Mouse (Mus musculus): ENCODE measurements at regions not wholly inside any gene's neighbourhood (a gene's known extent, or its start where the extent isn't known, plus 50 kb on each side); places are given as distances from the start of the nearest gene placed in this dataset.
A peak's percentile ranks its signal among the peaks of the same experiment; 100 is the strongest.

- 56% methylated on average over 2 of the region's 2 CpGs for WGBS
- no peak overlapping the region for H3K4me3 ChIP-seq (ENCODE audit: low read length)
Measured at GRCm38 (mm10) chr7:70029311-70029710, 337.2 kb downstream of the Nr2f2 start.

DNA sequence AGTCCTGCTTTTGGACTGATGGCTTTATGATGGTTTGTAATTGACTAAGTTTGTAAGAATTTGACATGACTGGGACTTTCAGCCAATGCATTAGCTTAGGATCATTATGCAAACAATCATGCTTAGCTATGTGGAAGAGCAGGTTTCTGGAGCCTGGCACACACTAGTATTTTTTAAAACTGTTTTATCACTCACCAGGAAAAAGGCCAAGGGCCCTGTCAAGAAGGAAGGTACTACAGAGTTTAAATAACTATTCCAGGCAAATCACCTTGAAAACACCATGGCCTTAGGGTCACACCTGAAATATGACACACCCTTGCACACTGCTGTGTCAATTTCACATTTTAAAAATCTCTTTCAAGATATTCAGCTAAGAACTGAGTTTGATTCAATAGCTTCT lies 341.0 kb downstream of the Nr2f2 start:
- no peaks in the 10 kb centered on the region for H3K4me1 ChIP-seq (ENCODE audit: control insufficient read depth, insufficient read depth, low read length)
- no peaks in the 10 kb centered on the region for H3K9me3 ChIP-seq (replicated peaks; ENCODE audit: control insufficient read depth, low read length)
- no peak overlapping the region for H3K27ac ChIP-seq (ENCODE audit: low read length)
- no peak for ATAC-seq (replicated peaks; ENCODE audit: extremely low read depth, insufficient read depth, low FRiP score)
- H3K36me3 ChIP-seq (ENCODE audit: control insufficient read depth, insufficient read depth): no peaks in the 10 kb centered on the region
- no peaks in the 10 kb centered on the region for H3K27me3 ChIP-seq (ENCODE audit: control insufficient read depth, insufficient read depth, low read length)
- no peak overlapping the region for H3K4me2 ChIP-seq (ENCODE audit: low read depth, low read length)
- no peak overlapping the region for H3K4me3 ChIP-seq (ENCODE audit: low read length)
- H3K9ac ChIP-seq (ENCODE audit: low read length): no peak overlapping the region

More at GRCm38 (mm10) chr7:70029311-70029710, 337.2 kb downstream of the Nr2f2 start:
- Histone ChIP-seq H3K36me3 (ENCODE audit: control insufficient read depth, insufficient read depth) (no peaks in the 10 kb centered on the region), H3K4me2 (ENCODE audit: low read depth, low read length) (no peak overlapping the region), H3K4me1 (ENCODE audit: control insufficient read depth, insufficient read depth, low read length) (no peaks in the 10 kb centered on the region), H3K9me3 (replicated peaks; ENCODE audit: control insufficient read depth, low read length) (no peaks in the 10 kb centered on the region), H3K9ac (ENCODE audit: low read length) (no peak overlapping the region), H3K27me3 (ENCODE audit: control insufficient read depth, insufficient read depth, low read length) (no peaks in the 10 kb centered on the region), H3K27ac (ENCODE audit: low read length) (no peak overlapping the region)
- no peak for ATAC-seq (replicated peaks; ENCODE audit: extremely low read depth, insufficient read depth, low FRiP score)

GRCm38 (mm10) chr7:70016611-70017010 lies 349.9 kb downstream of the Nr2f2 start:
- H3K27me3 ChIP-seq (ENCODE audit: control insufficient read depth, insufficient read depth, low read length): no peaks in the 10 kb centered on the region
- no peak overlapping the region for H3K27ac ChIP-seq (ENCODE audit: low read length)
- no peaks in the 10 kb centered on the region for H3K9me3 ChIP-seq (replicated peaks; ENCODE audit: control insufficient read depth, low read length)
- H3K4me1 ChIP-seq (ENCODE audit: control insufficient read depth, insufficient read depth, low read length): no peaks in the 10 kb centered on the region
- H3K4me2 ChIP-seq (ENCODE audit: low read depth, low read length): no peak overlapping the region
- no peak overlapping the region for H3K4me3 ChIP-seq (ENCODE audit: low read length)
- no peak overlapping the region for H3K9ac ChIP-seq (ENCODE audit: low read length)
- no peaks in the 10 kb centered on the region for H3K36me3 ChIP-seq (ENCODE audit: control insufficient read depth, insufficient read depth)
- ATAC-seq (replicated peaks; ENCODE audit: extremely low read depth, insufficient read depth, low FRiP score): no peak

GRCm38 (mm10) chr7:70003200-70003986 lies 363.1 kb downstream of the Nr2f2 start:
- WGBS: 77% methylated on average over 8 of the region's 8 CpGs
- Histone ChIP-seq H3K4me2 (ENCODE audit: low read depth, low read length) (no peak overlapping the region), H3K27ac (ENCODE audit: low read length) (no peak overlapping the region), H3K27me3 (ENCODE audit: control insufficient read depth, insufficient read depth, low read length) (no peaks in the 10 kb centered on the region), H3K4me1 (ENCODE audit: control insufficient read depth, insufficient read depth, low read length) (no peaks in the 10 kb centered on the region), H3K9me3 (replicated peaks; ENCODE audit: control insufficient read depth, low read length) (no peaks in the 10 kb centered on the region), H3K36me3 (ENCODE audit: control insufficient read depth, insufficient read depth) (no peaks in the 10 kb centered on the region), H3K4me3 (ENCODE audit: low read length) (no peak overlapping the region), H3K9ac (ENCODE audit: low read length) (no peak overlapping the region)
- no peak for ATAC-seq (replicated peaks; ENCODE audit: extremely low read depth, insufficient read depth, low FRiP score)

DNA sequence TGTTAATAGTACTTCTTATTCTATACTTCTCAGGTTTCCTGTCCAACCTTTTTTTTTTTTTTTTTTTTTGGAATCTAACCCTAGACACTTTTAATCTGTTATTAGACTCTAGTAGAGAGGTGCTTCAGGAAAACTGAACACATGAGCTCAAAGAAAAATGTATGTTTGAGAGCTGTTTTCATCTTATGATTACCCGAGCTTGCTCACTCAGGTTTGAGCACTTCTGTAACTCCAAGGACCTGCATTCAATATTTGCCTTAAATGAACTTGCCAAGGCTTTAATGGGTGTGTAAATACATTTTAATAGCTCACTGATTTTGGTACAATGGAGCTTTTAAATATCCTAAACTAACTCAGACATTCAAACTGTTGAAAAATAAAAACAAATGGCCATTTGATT lies 367.8 kb downstream of the Nr2f2 start:
- Histone ChIP-seq H3K27me3 (ENCODE audit: control insufficient read depth, insufficient read depth, low read length) (no peaks in the 10 kb centered on the region), H3K4me1 (ENCODE audit: control insufficient read depth, insufficient read depth, low read length) (no peaks in the 10 kb centered on the region), H3K9me3 (replicated peaks; ENCODE audit: control insufficient read depth, low read length) (no peaks in the 10 kb centered on the region), H3K36me3 (ENCODE audit: control insufficient read depth, insufficient read depth) (no peaks in the 10 kb centered on the region), H3K27ac (ENCODE audit: low read length) (no peak overlapping the region), H3K4me2 (ENCODE audit: low read depth, low read length) (no peak overlapping the region), H3K4me3 (ENCODE audit: low read length) (no peak overlapping the region), H3K9ac (ENCODE audit: low read length) (no peak overlapping the region)
- no peak for ATAC-seq (replicated peaks; ENCODE audit: extremely low read depth, insufficient read depth, low FRiP score)
- 55% methylated on average over 1 of the region's 1 CpGs for WGBS

DNA sequence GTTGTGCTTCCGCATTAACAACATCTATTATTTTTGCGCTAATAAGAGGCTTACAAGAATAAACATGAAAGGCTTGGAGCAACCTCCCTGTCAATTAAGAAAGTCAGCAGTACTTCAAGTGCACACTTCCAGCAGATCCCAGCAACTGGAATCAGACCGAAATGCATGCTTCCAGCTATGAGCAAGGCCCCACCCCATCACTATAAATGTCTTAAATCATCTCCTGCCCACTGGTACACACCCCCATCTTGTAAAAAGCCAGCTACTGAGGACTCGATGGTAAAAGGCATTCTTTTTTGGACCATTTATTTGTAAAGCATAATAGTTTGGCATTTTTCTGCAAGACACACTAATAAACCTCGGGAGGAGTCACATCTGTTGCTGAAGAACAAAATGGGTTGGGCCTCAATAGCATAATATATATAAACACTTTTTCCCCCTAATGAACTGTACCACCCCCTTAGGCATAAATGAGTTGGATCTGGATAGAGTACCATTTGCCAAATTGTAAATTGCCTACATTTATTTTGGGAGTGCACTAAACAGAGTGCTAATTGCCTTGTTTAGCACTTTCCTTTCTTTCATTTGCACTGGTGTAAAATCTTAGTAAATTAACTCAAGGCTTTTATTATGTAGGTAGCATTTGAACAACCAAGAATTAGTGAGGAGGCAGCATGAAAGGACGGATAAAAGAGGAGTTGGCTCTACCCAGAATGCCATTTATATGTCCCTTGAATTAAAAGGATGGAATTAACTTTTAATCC lies 371.8 kb downstream of the Nr2f2 start:
- no peak for ATAC-seq (replicated peaks; ENCODE audit: extremely low read depth, insufficient read depth, low FRiP score)
- H3K4me1 ChIP-seq (ENCODE audit: control insufficient read depth, insufficient read depth, low read length): no peaks in the 10 kb centered on the region
- no peak overlapping the region for H3K9ac ChIP-seq (ENCODE audit: low read length)
- H3K9me3 ChIP-seq (replicated peaks; ENCODE audit: control insufficient read depth, low read length): no peaks in the 10 kb centered on the region
- H3K27ac ChIP-seq (ENCODE audit: low read length): no peak overlapping the region
- H3K4me3 ChIP-seq (ENCODE audit: low read length): no peak overlapping the region
- WGBS: 84% methylated on average over 6 of the region's 6 CpGs
- H3K36me3 ChIP-seq (ENCODE audit: control insufficient read depth, insufficient read depth): no peaks in the 10 kb centered on the region
- H3K27me3 ChIP-seq (ENCODE audit: control insufficient read depth, insufficient read depth, low read length): no peaks in the 10 kb centered on the region
- no peak overlapping the region for H3K4me2 ChIP-seq (ENCODE audit: low read depth, low read length)

DNA sequence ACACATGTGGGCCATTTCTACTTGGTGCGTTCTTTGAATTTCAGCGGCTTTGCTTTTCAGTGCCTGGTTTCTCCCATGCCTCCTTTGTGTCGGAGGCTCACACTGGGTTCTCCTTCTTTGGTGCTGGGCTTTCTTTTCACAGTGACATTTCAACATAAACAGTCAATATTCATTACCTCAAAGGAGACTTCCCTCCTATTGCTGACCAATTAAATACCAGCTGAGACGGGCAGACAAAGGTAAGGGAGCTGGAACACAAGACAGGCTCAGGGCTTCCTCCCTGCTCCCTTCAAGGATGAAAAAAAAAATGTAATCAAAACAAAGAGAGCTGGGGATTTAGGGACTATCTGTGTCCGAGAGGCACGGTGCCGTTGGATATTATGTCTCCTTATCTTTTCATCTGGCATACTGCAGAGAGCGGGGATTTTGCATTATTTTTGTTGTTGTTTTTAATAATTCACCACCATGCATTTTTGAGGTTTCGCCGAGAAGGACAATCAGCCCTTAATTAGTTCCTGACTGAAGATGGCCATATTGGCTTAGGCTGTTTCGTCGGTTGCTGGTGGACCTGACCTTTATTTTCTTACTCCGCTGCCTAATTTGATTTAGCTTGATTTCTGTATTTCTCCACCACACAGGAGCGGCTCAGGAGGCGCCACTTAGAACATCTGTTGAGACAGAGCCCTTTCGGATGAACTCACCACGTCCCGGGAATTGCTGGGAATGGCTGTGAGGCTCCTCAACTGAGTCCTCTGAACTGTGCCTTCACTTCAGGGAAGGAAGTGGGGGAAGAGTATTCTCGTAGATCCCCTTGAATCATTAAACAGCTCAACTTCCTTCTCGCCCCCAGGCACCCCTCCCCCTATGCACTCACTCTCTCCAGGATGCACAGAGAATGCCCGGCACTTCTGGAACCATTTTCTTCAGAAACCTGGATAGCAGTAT lies 373.9 kb downstream of the Nr2f2 start:
- Histone ChIP-seq H3K4me2 (ENCODE audit: low read depth, low read length) (peak overlapping the region; percentile 50), H3K27me3 (ENCODE audit: control insufficient read depth, insufficient read depth, low read length) (no peaks in the 10 kb centered on the region), H3K36me3 (ENCODE audit: control insufficient read depth, insufficient read depth) (no peaks in the 10 kb centered on the region), H3K9ac (ENCODE audit: low read length) (no peak overlapping the region), H3K9me3 (replicated peaks; ENCODE audit: control insufficient read depth, low read length) (no peaks in the 10 kb centered on the region), H3K4me3 (ENCODE audit: low read length) (peak overlapping the region; percentile 36), H3K4me1 (ENCODE audit: control insufficient read depth, insufficient read depth, low read length) (no peaks in the 10 kb centered on the region), H3K27ac (ENCODE audit: low read length) (no peak overlapping the region)
- WGBS: 14% methylated on average over 21 of the region's 21 CpGs
- no peak for ATAC-seq (replicated peaks; ENCODE audit: extremely low read depth, insufficient read depth, low FRiP score)

DNA sequence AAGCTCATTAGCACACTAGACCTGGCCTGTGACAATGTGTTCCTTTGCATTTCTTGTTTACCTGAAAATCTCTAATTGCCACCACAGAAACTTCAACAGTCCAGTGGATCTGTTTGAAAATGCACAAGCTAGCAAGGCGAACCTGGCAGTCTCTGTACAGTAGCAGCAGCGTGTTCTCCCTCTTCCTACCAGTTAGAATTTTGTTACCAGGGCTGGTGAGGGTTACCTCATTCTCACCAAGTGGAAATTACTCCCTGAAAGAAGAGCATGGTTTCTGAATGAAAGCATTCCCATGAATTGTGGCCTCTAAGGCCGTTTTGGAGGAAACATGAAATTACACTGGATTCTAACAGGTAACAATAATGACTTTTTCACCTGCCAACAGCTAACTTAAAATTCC lies 374.6 kb downstream of the Nr2f2 start:
- Histone ChIP-seq H3K27me3 (ENCODE audit: control insufficient read depth, insufficient read depth, low read length) (no peaks in the 10 kb centered on the region), H3K9me3 (replicated peaks; ENCODE audit: control insufficient read depth, low read length) (no peaks in the 10 kb centered on the region), H3K4me3 (ENCODE audit: low read length) (no peak overlapping the region), H3K27ac (ENCODE audit: low read length) (no peak overlapping the region), H3K36me3 (ENCODE audit: control insufficient read depth, insufficient read depth) (no peaks in the 10 kb centered on the region), H3K4me2 (ENCODE audit: low read depth, low read length) (peak overlapping the region; percentile 50; the same call in 1 of the 2 replicates), H3K9ac (ENCODE audit: low read length) (no peak overlapping the region), H3K4me1 (ENCODE audit: control insufficient read depth, insufficient read depth, low read length) (no peaks in the 10 kb centered on the region)
- 37% methylated on average over 3 of the region's 3 CpGs for WGBS
- no peak for ATAC-seq (replicated peaks; ENCODE audit: extremely low read depth, insufficient read depth, low FRiP score)

Measured in heart, embryonic 16.5 days (tissue).